Mouse (Mus musculus): Measurements from ENCODE around the gene Polg2. TPM values are rescaled to one million over a fixed set of nuclear protein-coding genes. Genes with fewer than 3 reads are reported as not detected.
"Not testable (repeated sequence)": the region's sequence is repeated elsewhere in the genome, so short reads cannot be mapped to it uniquely, and the experiment has no call there.

Polg2 gene
- polyA plus RNA-seq, 1 experiment from 2014 or later = 9.1 TPM

GRCm38 (mm10) chr11:106729656-106730055, 49.7 kb downstream of the Polg2 start:
- ATAC-seq (replicated peaks; ENCODE audit: low FRiP score) (no peak), DNase-seq (ENCODE audit: low spot score) (no peak)
- no peak overlapping the region for H3K4me3 ChIP-seq (ENCODE audit: low read depth, low read length)
- H3K27me3 ChIP-seq (ENCODE audit: control insufficient read depth, insufficient read depth, low read length) = no peaks in the 10 kb centered on the region
- no peak overlapping the region for H3K27ac ChIP-seq (ENCODE audit: low read depth, low read length)
- no peaks in the 10 kb centered on the region for H3K36me3 ChIP-seq (ENCODE audit: control insufficient read depth, insufficient read depth, low read length)
- H3K4me2 ChIP-seq (ENCODE audit: low read depth, low read length, severe bottlenecking) = no peak overlapping the region
- WGBS = 97% methylated on average over 1 of the region's 1 CpGs
- H3K9ac ChIP-seq (ENCODE audit: low read length) = no peak overlapping the region
- no peaks in the 10 kb centered on the region for H3K4me1 ChIP-seq (replicated peaks; ENCODE audit: control insufficient read depth, insufficient read depth, low read length)
- H3K9me3 ChIP-seq (ENCODE audit: control insufficient read depth, low read length) = no peaks in the 10 kb centered on the region; the same call in 1 of the 2 replicates

GRCm38 (mm10) chr11:106728402-106729366, 50.7 kb downstream of the Polg2 start:
- Histone ChIP-seq H3K27me3 (ENCODE audit: control insufficient read depth, insufficient read depth, low read length) (no peaks in the 10 kb centered on the region), H3K4me3 (ENCODE audit: low read depth, low read length) (no peak overlapping the region), H3K4me2 (ENCODE audit: low read depth, low read length, severe bottlenecking) (no peak overlapping the region), H3K9me3 (ENCODE audit: control insufficient read depth, low read length) (no peaks in the 10 kb centered on the region; the same call in 1 of the 2 replicates), H3K4me1 (replicated peaks; ENCODE audit: control insufficient read depth, insufficient read depth, low read length) (no peaks in the 10 kb centered on the region), H3K27ac (ENCODE audit: low read depth, low read length) (no peak overlapping the region), H3K9ac (ENCODE audit: low read length) (no peak overlapping the region), H3K36me3 (ENCODE audit: control insufficient read depth, insufficient read depth, low read length) (no peaks in the 10 kb centered on the region)
- ATAC-seq (replicated peaks; ENCODE audit: low FRiP score) (no peak), DNase-seq (ENCODE audit: low spot score) (no peak)
- 82% methylated on average over 10 of the region's 10 CpGs for WGBS

- no peaks in the 10 kb centered on the region; the same call in 1 of the 2 replicates for H3K9me3 ChIP-seq (ENCODE audit: control insufficient read depth, low read length)
- no peaks in the 10 kb centered on the region for H3K27me3 ChIP-seq (ENCODE audit: control insufficient read depth, insufficient read depth, low read length)
- H3K27ac ChIP-seq (ENCODE audit: low read depth, low read length) = no peak overlapping the region
- no peak for ATAC-seq (replicated peaks; ENCODE audit: low FRiP score)
- H3K4me3 ChIP-seq (ENCODE audit: low read depth, low read length) = no peak overlapping the region
- DNase-seq (ENCODE audit: low spot score) = no peak
- H3K36me3 ChIP-seq (ENCODE audit: control insufficient read depth, insufficient read depth, low read length) = no peaks in the 10 kb centered on the region
- no peak overlapping the region for H3K4me2 ChIP-seq (ENCODE audit: low read depth, low read length, severe bottlenecking)
- WGBS = 44% methylated on average over 5 of the region's 5 CpGs
- H3K4me1 ChIP-seq (replicated peaks; ENCODE audit: control insufficient read depth, insufficient read depth, low read length) = no peaks in the 10 kb centered on the region
- H3K9ac ChIP-seq (ENCODE audit: low read length) = no peak overlapping the region
Observed at GRCm38 (mm10) chr11:106727967-106728366, 51.4 kb downstream of the Polg2 start.

GRCm38 (mm10) chr11:106724916-106725235, 54.5 kb downstream of the Polg2 start:
- H3K27ac ChIP-seq (ENCODE audit: low read depth, low read length); H3K9me3 ChIP-seq (ENCODE audit: control insufficient read depth, low read length); H3K36me3 ChIP-seq (ENCODE audit: control insufficient read depth, insufficient read depth, low read length); H3K4me2 ChIP-seq (ENCODE audit: low read depth, low read length, severe bottlenecking); H3K4me1 ChIP-seq (replicated peaks; ENCODE audit: control insufficient read depth, insufficient read depth, low read length); ATAC-seq (replicated peaks; ENCODE audit: low FRiP score); H3K4me3 ChIP-seq (ENCODE audit: low read depth, low read length); H3K27me3 ChIP-seq (ENCODE audit: control insufficient read depth, insufficient read depth, low read length); DNase-seq (ENCODE audit: low spot score); H3K9ac ChIP-seq (ENCODE audit: low read length): not testable (repeated sequence)
- 97% methylated on average over 9 of the region's 9 CpGs for whole genome bisulfite sequencing

- DNase-seq (ENCODE audit: low spot score) = no peak
- Histone ChIP-seq H3K27ac (ENCODE audit: low read depth, low read length) (no peak overlapping the region), H3K4me1 (replicated peaks; ENCODE audit: control insufficient read depth, insufficient read depth, low read length) (no peaks in the 10 kb centered on the region), H3K9me3 (ENCODE audit: control insufficient read depth, low read length) (no peaks in the 10 kb centered on the region), H3K9ac (ENCODE audit: low read length) (no peak overlapping the region), H3K27me3 (ENCODE audit: control insufficient read depth, insufficient read depth, low read length) (no peaks in the 10 kb centered on the region), H3K36me3 (ENCODE audit: control insufficient read depth, insufficient read depth, low read length) (no peaks in the 10 kb centered on the region), H3K4me3 (ENCODE audit: low read depth, low read length) (no peak overlapping the region), H3K4me2 (ENCODE audit: low read depth, low read length, severe bottlenecking) (no peak overlapping the region)
- no peak for ATAC-seq (replicated peaks; ENCODE audit: low FRiP score)
- 89% methylated on average over 10 of the region's 10 CpGs for WGBS
Observed at GRCm38 (mm10) chr11:106724176-106724915, 55.0 kb downstream of the Polg2 start.

- Histone ChIP-seq H3K27me3 (ENCODE audit: control insufficient read depth, insufficient read depth, low read length) (no peaks in the 10 kb centered on the region), H3K4me3 (ENCODE audit: low read depth, low read length) (no peak overlapping the region), H3K9ac (ENCODE audit: low read length) (no peak overlapping the region), H3K36me3 (ENCODE audit: control insufficient read depth, insufficient read depth, low read length) (no peaks in the 10 kb centered on the region), H3K4me2 (ENCODE audit: low read depth, low read length, severe bottlenecking) (no peak overlapping the region), H3K4me1 (replicated peaks; ENCODE audit: control insufficient read depth, insufficient read depth, low read length) (no peaks in the 10 kb centered on the region), H3K27ac (ENCODE audit: low read depth, low read length) (no peak overlapping the region), H3K9me3 (ENCODE audit: control insufficient read depth, low read length) (no peaks in the 10 kb centered on the region)
- no peak for ATAC-seq (replicated peaks; ENCODE audit: low FRiP score)
- DNase-seq (ENCODE audit: low spot score) = no peak
- 78% methylated on average over 15 of the region's 15 CpGs for WGBS
Observed at GRCm38 (mm10) chr11:106723611-106724125, 55.7 kb downstream of the Polg2 start.

GRCm38 (mm10) chr11:106722831-106723361, 56.4 kb downstream of the Polg2 start:
- Histone ChIP-seq H3K27me3 (ENCODE audit: control insufficient read depth, insufficient read depth, low read length) (no peaks in the 10 kb centered on the region), H3K9ac (ENCODE audit: low read length) (no peak overlapping the region), H3K9me3 (ENCODE audit: control insufficient read depth, low read length) (no peaks in the 10 kb centered on the region), H3K27ac (ENCODE audit: low read depth, low read length) (no peak overlapping the region), H3K4me3 (ENCODE audit: low read depth, low read length) (no peak overlapping the region), H3K36me3 (ENCODE audit: control insufficient read depth, insufficient read depth, low read length) (no peaks in the 10 kb centered on the region), H3K4me1 (replicated peaks; ENCODE audit: control insufficient read depth, insufficient read depth, low read length) (no peaks in the 10 kb centered on the region), H3K4me2 (ENCODE audit: low read depth, low read length, severe bottlenecking) (no peak overlapping the region)
- ATAC-seq (replicated peaks; ENCODE audit: low FRiP score) (no peak), DNase-seq (ENCODE audit: low spot score) (no peak)
- WGBS = 38% methylated on average over 7 of the region's 7 CpGs

GRCm38 (mm10) chr11:106720379-106720778, 59.0 kb downstream of the Polg2 start:
- no peak overlapping the region for H3K4me3 ChIP-seq (ENCODE audit: low read depth, low read length)
- ATAC-seq (replicated peaks; ENCODE audit: low FRiP score) = no peak

More at GRCm38 (mm10) chr11:106720379-106720778, 59.0 kb downstream of the Polg2 start:
- Histone ChIP-seq H3K36me3 (ENCODE audit: control insufficient read depth, insufficient read depth, low read length) (no peaks in the 10 kb centered on the region), H3K4me2 (ENCODE audit: low read depth, low read length, severe bottlenecking) (no peak overlapping the region), H3K4me1 (replicated peaks; ENCODE audit: control insufficient read depth, insufficient read depth, low read length) (no peaks in the 10 kb centered on the region), H3K27ac (ENCODE audit: low read depth, low read length) (no peak overlapping the region), H3K27me3 (ENCODE audit: control insufficient read depth, insufficient read depth, low read length) (no peaks in the 10 kb centered on the region), H3K9me3 (ENCODE audit: control insufficient read depth, low read length) (no peaks in the 10 kb centered on the region), H3K9ac (ENCODE audit: low read length) (no peak overlapping the region)
- WGBS = 90% methylated on average over 8 of the region's 8 CpGs
- no peak for DNase-seq (ENCODE audit: low spot score)

Data from forebrain, embryonic 11.5 days (tissue).